Mouse (Mus musculus) thymus, postnatal 36 days (tissue): ENCODE data around the gene Trak2.
"Not testable (repeated sequence)": the region's sequence is repeated elsewhere in the genome, so short reads cannot be mapped to it uniquely, and the experiment has no call there.

ENCODE experiments used
- DNase-seq, 2 experiments: peaks; one replicate each; pipeline ENCODE4 v3.0.0; 2022; ENCODE audit warnings: mixed read lengths in 2 of 2

Trak2 gene

GRCm38 (mm10) chr1:58952997-58953396 lies 20.2 kb downstream of the Trak2 start:
- no peak for DNase-seq

- no peak for DNase-seq
Observed at GRCm38 (mm10) chr1:58952526-58952925, 20.7 kb downstream of the Trak2 start.

- DNase-seq = no peak
Observed at GRCm38 (mm10) chr1:58951841-58952240, 21.4 kb downstream of the Trak2 start.

- DNase-seq = no peak
Observed at GRCm38 (mm10) chr1:58950899-58951648, 22.2 kb downstream of the Trak2 start.

- no peak for DNase-seq
Observed at GRCm38 (mm10) chr1:58949561-58950106, 23.6 kb downstream of the Trak2 start.

GRCm38 (mm10) chr1:58946718-58947117 lies 26.5 kb downstream of the Trak2 start:
- DNase-seq = no peak

GRCm38 (mm10) chr1:58945960-58946670 lies 27.1 kb downstream of the Trak2 start:
- DNase-seq = no peak

- DNase-seq = no peak
Observed at GRCm38 (mm10) chr1:58945523-58945922, 27.7 kb downstream of the Trak2 start.

GRCm38 (mm10) chr1:58937606-58938099 lies 35.6 kb downstream of the Trak2 start:
- no peak for DNase-seq

- no peak for DNase-seq
Observed at GRCm38 (mm10) chr1:58936746-58937605, 36.3 kb downstream of the Trak2 start.

GRCm38 (mm10) chr1:58926664-58927063 lies 46.6 kb downstream of the Trak2 start:
- no peak for DNase-seq

GRCm38 (mm10) chr1:58917566-58917965 lies 55.7 kb downstream of the Trak2 start:
- no peak for DNase-seq

- no peak for DNase-seq
Observed at GRCm38 (mm10) chr1:58909636-58910272, 63.5 kb downstream of the Trak2 start.

GRCm38 (mm10) chr1:58903681-58904080 lies 69.5 kb downstream of the Trak2 start:
- DNase-seq = no peak

- DNase-seq = peak; percentile 35 to 45
Observed at GRCm38 (mm10) chr1:58897561-58897960, 75.7 kb downstream of the Trak2 start.

GRCm38 (mm10) chr1:58892386-58892785 lies 80.8 kb downstream of the Trak2 start:
- not testable (repeated sequence) for DNase-seq

GRCm38 (mm10) chr1:58891481-58892170 lies 81.6 kb downstream of the Trak2 start:
- DNase-seq = not testable (repeated sequence)

- not testable (repeated sequence) for DNase-seq
Observed at GRCm38 (mm10) chr1:58890697-58891290, 82.4 kb downstream of the Trak2 start.

- no peak for DNase-seq
Observed at GRCm38 (mm10) chr1:58889826-58890546, 83.2 kb downstream of the Trak2 start.

- no peak for DNase-seq
Observed at GRCm38 (mm10) chr1:58885646-58886045, 87.6 kb downstream of the Trak2 start.
